Mouse (Mus musculus): ENCODE data around the gene Elavl4. TPM values are rescaled to one million over a fixed set of nuclear protein-coding genes. Genes with fewer than 3 reads are reported as not detected.

Elavl4 gene
- total RNA-seq (2021) = 1 to 10 TPM; 5.9 to 8.4 TPM
- long read RNA-seq, experiment 1, partial matches to known transcripts = 0 of 1 reads
- long read RNA-seq, experiment 1, other reads (novel, unspliced or antisense) = 1 of 1 reads
- long read RNA-seq, experiment 2, full-length matches to known transcripts = 4 of 6 reads
- long read RNA-seq, experiment 2, partial matches to known transcripts = 0 of 6 reads
- long read RNA-seq, experiment 2, other reads (novel, unspliced or antisense) = 2 of 6 reads

DNA sequence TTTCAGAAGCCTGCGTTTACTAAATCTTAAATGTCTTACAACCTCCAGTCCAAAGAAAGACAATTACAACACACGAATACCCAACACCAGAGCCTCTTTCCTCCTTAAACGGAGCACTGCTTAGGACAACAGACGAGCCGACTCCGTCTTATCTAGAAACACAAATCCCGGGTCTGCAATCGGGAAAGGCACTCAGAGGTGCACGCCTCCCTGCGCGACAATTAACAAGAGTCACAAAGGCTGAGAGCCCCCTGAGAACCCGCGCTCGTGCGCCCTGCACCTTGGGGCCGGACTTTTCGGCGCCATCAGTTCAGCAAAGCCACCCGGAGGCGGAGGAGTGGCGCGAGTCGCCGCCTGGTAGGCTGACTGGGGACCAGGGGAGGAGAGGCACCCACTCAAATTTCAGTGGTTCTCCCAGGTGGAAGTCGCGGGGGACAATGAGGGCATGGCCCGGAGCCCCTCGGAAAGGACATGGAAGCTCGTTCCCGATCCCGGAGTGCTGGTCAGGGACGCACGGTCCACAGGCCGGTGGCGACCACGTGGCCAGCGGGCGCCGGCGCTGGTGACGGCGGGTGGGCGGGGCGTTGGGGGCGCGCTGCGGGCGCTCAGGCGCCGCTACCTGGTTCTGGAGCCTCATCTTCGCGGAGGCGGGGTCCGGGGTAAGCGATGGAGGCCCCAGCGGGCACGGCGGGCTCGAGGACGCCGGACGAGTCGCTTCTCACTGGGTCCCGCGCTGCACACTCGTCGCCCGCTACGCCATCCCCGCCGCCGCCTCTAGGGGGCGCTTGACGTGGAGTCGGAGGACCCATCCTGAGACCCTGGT, at the start of gene Elavl4:
Gene Elavl4 (minus strand): TSS at position 732 of the 823 bp plus-strand sequence.
- DNase-seq = peak; percentile 76

DNA sequence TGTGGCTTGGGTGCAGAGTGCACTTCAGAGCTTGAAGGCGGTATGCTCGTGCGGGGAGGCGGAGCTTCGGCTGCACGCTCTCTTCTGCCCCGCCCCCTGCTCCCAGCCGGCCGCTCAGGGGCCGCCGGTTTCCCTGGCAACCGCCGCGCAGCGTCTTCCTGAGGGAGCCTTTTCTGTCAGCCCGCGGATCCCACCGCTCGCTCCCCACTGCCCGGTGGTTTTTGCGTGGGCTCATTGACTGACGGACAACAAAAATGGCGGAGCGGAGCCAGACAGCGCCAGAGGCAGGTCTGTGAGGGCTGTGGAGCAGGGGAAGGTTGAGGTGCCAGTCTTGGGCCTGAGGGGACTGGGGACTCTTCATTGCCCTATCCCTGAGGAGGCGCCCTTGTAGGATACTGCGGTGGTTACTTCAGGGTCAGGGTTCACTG, 45.9 kb upstream of the Elavl4 start, which contains the start of gene Agbl4:
Gene Agbl4 (plus strand): TSS at position 44 of the 428 bp plus-strand sequence.
- peak; percentile 74 for DNase-seq

DNA sequence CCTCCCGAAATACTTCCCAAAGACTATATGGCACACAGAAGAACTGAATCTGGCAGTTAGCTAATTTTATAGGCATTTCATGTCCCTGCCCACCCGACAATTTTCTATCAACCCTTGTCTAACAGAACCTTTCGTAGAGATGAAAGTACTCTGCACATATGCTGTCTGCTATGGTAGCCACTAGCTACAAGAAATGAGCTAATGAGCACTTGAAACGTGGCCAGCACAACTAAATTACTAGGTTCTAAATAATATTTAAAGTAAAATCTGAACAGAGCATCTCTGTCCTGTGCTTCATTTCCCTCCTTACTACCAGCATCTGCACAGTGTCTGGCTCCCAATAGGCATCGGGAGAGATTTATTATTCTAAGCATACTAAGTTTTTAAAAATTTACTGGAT, 44.5 kb upstream of the Elavl4 start:
- DNase-seq = no peak

DNA sequence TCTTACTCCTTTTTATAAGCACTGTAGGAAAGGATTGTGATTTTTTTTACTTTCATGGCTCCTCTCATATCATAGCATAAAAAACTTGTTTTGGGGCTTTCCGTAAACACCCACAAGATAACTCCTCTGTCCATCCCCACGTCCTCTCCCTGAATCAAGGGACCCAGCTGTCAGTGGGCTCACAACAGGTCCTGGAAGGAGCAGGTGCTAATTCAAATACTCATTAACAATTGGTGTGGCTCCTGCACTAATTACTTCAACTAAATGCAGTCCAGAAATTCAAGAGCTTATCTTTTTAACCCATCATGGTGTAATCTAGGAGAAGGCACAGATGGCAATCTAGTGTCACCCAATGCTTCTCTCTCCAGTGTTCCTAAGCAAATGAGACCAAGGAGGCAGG, 8.9 kb upstream of the Elavl4 start:
- DNase-seq = no peak

DNA sequence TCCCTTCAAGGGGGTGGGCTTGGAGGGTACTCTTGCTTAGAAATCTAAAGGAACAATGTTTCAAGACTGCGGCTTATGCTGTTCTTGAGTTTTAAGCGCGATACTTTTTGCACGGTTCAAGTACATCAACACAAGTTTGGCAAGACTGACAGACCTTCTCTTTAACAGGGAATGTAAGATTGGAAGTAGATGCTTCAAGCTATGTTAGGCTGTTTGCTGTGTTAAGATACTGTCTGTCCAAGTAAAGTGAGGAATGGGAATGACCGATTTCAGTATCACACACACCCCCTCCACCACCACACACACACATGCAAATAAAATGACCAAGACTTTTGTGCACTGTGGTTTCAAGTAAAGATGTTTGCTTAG, 276 bp upstream of the Elavl4 start:
- no peak for DNase-seq

DNA sequence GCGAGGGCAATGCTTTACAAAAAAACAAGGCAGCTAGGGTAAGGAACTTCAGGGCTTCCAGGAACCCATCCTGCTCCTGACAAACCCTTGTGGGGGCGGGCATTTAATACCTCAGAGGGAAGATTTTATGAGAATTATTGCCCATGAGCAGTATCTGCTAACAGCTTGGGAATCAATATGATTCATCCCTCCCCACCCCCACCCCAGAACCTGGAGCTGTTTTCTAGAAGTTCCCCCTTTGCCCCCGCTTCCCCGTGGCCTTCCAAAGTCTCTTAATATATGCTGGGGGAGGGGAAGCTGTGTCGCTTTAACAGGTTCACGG, 892 bp downstream of the Elavl4 start:
- DNase-seq = no peak

DNA sequence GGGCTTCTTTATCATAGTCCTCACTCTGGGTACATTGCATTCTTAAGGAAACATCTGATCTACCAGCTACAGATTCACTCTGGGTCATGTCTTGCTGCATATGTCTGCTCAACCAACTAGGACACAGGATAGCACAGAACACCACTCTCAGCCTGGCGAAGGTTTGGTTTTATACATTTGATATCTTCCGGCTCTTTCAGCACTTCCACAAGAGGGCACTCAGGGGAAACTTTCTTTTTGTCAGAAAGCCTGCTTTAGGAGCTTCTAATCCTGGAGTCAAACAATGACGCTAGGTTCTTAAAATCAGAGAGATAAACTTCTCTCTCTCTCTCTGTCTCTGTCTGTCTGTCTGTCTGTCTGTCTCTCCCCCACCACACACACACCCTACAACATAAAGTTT, 27.8 kb downstream of the Elavl4 start:
- no peak for DNase-seq

DNA sequence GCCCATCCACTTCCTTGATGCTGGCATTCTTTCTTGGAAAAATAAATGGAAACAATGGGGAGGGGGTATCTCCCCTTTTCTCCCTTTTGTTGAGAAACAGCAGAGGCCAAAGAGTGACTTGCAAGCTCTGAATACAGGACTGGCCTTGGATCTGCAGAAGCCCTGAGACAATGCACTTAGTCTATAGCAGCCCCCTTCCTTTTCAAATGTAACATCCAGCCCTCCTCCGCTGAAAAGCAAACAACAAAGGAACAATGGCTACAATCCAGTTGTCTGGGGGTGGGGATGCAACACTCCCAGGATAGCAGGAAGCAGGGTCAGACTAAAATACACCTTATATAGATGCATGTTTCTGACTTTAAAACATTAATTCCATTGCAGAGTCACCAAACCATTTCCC, 39.6 kb downstream of the Elavl4 start:
- no peak for DNase-seq

DNA sequence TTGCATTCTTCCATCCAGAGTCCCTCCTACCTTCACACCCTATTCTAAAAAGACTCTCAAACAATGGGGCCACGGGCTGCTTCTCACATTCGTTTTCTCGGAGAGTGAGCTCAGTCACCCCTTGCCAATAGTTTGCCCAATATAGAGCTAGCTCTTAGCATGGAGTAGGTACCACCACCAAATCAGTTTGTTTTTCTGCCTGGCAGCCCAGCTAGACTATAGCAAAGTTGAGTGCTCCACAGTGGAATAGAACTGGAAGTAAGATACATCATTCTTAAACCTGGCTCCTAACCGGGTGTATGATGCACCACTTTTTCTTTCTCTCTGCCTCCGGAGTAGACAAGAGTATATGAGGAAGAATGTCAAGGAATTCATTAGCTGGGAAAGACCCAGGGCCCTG, 44.7 kb downstream of the Elavl4 start:
- DNase-seq = no peak

DNA sequence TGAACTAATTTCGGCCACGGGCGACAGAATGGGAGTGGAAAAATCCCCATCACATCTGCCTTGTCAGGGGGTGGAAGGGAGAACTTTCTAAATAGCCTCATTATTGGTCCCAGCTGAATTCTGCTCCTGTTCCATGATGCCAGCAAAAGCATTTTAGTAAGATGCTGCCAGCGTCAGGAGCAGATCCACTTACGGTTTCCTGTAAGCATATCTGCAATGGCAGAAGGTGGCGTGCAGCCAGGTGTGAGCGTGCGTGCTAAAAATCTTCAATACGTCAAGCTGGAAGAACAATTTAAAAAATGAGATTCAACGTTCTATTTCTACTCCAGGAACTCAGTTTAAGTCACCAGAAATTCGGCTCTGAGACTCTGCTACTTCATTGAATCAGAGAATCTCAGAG, 45.1 kb downstream of the Elavl4 start:
- DNase-seq = no peak

DNA sequence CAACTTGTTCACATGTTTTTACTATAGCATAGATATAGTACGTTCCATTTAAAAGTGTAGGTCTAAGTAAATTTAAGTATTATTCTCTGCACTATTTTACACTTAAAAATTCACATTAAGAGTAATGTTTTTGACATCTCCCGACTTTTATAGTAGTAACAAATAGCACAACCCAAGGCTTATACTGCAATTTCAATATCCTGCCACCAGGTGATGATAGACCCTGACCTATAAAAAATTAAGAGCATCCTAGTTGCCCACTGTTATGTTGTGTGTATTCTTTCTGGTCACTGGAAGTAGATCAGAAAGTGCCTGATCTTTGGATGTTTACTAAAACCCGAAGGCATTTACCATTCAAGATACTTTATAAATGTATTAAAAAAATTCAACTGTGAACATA, 55.9 kb downstream of the Elavl4 start:
- no peak for DNase-seq

DNA sequence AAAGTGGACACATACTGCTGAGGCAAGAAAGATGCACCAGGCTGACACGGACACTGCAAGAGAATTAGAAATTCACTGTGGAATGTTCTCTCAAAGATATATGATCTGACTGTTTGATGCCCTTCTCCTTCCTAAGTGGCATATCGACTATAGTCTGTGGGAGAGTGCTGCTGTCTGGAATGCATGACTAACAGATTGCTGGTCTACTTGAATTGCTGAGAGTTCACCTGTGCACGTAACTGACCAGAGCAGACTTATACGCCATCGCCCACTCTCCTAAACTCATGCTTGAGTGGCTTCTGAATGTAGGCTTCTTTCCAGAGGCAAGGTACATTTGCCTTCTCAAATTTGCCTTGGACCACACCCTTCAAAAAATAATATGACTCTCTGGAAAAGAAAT, 58.5 kb downstream of the Elavl4 start:
- DNase-seq = no peak

DNA sequence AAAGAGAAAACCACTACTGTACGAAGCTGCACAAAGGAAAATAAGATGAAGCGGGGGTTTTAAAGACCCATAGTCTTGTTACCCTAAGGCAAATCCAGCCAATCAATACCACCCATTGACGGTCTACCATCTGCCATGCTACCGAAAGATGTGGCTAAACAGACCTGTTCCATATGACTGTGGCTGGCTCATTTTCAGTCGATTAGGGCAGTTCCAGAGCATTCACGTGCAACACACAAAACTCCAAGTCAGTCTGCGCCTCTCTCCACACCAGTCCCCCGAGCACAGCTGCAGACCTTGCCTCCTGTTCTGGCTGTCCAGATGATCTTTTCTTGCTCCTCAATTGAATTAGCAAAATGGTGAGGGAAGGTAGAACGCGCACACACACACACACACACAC, 59.2 kb downstream of the Elavl4 start:
- DNase-seq = no peak

DNA sequence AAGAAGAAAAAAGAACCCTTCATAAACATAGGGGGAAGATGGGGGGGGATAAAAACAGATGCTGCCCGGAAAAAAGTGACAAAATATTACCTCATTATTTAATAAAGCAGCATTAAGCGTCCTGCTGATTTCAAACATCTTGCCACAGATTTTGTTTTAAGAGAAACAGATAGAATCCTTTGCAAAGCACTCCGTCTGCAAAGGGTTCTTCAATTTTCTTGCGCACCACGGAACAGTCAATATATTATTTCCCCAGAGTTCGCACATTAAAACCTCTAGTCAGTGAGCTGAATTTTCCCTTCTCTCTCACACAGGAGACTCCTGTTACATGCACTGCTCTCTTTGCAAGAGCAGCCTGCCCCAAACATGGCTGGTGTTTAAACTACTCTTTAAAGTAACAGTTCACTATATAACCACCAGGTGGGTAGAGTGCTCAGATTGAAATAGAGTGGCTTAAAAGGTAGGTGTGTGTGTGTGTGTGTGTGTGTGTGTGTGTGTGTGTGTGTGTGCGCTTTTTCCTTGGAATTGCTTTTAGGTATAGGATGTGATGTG, 61.1 kb downstream of the Elavl4 start:
- DNase-seq = no peak

DNA sequence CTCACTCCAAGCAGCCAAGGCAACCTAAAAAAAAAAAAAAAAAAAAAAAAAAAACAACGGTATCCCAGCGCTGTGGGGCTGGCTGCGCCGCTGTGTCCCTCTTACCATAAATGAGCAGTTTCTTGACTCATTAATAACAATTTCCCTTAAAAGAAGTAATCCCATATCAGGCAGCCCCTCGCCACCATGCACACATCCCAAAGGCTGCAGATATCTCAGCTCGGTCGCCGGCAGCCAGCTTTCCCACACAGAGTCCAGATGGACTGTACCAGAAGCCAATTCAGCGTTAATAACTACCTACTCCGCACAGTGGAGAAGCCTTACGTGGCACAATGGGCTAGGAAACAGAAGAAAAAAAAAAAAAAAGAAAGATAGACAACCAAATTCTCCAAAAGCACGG, 61.7 kb downstream of the Elavl4 start:
- DNase-seq = no peak

DNA sequence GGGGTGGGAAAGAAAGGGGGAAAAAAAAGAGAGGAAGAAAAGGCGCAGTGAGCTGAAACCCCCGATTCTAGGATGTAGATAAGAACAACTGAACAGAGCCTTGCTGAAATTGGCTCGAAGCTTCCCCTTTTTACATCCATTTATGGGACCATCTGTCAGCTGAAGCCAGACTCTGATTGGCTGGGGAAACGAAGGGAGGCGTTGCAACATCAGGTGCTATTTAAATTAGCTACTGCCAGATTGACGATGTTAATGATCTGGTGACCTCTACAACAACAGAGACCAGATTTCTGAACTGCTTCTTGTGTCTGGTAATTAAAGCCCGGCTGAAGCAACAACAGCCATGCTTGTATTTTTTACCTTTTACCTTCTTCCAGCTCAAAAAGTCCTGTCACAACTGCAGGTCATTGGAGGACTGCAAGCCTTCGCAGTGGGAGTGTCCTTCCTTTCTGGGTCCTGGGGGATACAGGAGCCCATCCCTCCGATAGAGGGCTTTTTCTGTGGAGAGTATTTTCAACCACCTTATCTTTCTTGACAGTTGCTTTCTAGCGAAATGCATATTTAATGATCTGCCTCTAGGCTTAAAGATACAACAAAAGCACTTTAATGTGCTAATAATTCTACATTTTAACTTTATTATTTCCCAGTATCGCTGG, 64.2 kb downstream of the Elavl4 start:
- peak; percentile 2 for DNase-seq

DNA sequence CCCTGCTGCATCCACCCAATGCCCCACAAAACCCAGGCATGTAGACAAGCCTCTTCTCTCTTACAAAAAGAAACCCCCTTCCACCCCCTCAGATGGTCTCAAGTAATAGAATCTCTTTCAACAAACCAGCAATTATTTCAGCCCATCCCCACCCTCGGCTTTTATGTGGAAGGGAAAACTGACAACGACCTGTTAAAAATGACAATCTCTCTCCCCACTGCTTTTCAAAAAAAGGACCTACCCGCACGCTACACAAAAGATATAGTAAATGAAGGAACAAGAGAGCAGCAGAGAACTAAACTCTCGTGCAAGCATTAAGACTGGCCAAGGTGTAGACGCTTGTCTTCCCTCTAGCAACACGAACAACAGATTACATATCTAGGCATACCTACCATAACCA, 64.9 kb downstream of the Elavl4 start:
- no peak for DNase-seq

DNA sequence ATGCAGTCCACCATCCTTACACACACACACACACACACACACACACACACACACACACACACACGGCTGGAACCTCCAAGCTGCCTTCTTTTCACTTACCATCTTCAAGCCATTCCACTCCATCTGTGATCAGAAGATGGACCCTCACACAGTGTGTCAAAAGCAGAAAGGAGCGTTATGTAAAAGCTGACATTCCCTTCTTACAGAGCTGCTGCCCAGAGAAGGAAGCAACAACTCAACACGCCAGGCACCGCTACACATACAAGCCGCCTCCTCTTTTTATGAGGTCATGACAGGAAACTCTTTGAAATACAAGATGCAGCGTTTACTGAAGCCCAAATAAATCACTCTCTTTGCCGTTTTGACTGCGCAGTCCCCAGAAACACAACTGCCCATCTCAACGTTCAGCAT, 65.3 kb downstream of the Elavl4 start:
- peak; percentile 6 for DNase-seq

DNA sequence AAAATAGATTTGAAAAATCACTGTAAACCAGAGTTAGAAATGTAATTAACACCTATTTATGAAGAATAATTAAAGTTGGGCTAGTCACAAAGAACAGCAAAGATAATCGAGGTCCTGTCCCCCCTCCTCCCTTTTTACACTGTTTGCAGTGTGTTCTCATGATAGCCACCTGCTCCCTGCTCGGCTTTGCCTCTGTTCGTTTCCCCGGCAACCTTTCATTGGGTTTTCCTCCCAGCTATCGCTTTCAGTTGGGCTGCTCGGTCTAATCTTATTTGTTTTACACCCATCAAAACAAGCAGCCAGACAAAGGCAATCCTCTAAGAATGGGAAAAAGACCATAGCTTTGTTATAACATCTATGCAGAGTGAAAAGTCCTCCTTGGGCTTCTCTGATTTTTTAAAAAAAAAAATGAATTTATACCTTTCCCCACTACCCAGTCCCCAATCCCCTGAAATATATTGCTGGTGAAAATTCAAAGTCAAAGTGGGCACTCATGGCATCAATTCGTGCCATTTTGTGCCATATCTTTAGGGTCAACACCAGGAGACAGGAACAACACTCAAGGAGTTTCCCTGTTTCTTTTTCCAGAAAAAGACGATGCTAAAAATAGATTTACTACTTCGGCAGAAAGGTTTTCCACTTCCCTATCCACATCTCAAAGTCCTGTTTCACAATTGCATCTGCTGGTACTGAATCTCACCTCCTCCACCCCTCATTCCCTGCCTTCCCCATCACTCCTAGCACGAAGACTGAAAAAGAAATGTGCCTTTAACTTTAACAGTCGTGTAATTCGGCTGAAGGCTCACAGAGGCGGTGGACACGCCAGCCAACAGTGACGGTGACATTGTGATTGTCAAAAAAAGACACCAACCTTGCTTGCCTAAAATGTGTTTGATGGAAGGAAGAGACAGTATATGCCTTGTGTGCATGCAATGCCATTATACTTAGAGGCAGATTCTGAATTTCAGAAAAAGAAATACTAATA, 66.1 kb downstream of the Elavl4 start:
- no peak for DNase-seq

DNA sequence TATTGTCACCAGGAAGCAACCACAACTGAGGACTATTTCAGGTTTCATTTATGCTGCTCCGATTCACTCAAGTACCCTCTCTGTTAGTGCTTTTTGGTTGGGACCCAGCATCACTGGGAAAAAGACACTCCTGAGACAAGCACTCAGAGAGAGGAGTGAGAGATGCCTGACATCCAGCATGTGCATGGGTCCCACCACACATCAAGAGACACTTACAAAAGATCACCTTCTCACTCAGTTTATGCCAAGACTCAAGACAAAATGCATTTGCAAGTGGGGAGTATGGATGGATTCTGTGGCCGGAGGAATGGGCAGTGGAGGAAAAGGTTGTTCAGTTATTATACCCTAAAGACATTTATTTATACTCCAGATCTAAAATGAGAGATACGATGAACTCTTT, 67.3 kb downstream of the Elavl4 start:
- DNase-seq = no peak

DNA sequence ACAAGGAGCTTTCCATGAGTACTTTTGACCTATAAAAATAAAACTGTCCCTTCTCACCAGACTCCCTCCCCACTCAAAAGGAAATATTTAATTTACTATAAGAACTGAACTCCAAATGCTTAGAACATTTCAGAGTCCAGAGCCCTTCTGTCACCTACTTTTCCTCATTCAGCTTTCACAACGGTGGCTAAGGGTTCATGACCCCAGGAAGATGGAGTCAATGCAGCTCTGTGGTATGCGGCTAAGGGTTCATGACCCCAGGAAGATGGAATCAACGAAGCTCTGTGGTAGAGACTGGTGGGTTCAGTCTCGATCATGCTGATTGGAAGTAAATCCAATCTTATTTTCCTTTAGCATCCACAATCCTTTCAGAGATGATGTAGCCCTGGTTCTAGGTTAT, 81.7 kb downstream of the Elavl4 start:
- DNase-seq = no peak
